Mouse (Mus musculus) brain, embryonic 14.5 days (tissue): ENCODE measurements around the gene 1190002N15Rik.

Source experiments
- CTCF ChIP-seq: fragments of 200-500 bp; IDR thresholded peaks from 2 replicates; pipeline ENCODE4 v1.5.1; 2012; ENCODE audit warnings: inconsistent platforms, mild to moderate bottlenecking, moderate library complexity, borderline replicate concordance; ENCODE audit not compliant: insufficient read depth, insufficient read length; ENCODE audit errors: extremely low read depth
- POLR2A ChIP-seq: fragments of 200-500 bp; IDR thresholded peaks from 2 replicates; pipeline ENCODE4 v1.6.1; 2012; ENCODE audit warnings: mild to moderate bottlenecking, inconsistent platforms, borderline replicate concordance; ENCODE audit not compliant: poor library complexity, insufficient read depth, insufficient read length, severe bottlenecking; ENCODE audit errors: extremely low read depth

- TF ChIP-seq CTCF: no peak
- no peak for TF ChIP-seq POLR2A
These were observed 43.8 kb upstream of the 1190002N15Rik start for GRCm38 (mm10) chr9:94581661-94582060.
